In the genomic region with DNA sequence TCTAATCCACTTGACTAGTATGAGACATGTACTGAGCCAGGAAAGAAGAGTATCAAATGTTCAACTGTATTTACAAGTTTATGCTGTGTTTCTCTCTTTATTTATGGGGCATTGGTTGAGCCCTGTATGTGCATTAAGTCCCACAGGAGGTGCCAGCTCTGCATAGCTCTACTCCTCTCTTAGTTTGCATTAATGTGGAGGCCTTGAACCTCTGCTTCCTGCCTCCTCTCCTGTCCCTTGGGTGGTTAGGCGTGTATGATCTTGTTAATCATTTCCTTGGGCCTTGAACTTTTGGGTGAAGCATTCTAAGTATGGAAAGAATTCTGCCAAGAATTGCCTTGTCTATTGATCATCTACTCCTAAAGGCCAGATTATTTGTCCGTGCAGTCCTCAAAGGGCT, we compare ENCODE assay signal across 25 mouse cellular contexts.
"Had no signal": no experiment of that assay in that cellular context is flagged by ENCODE, and none has a peak within 500 bp of the region (broad histone marks: within the 10 kb centered on the region; RNA-seq: fewer than 3 reads in every experiment).

No protein-coding gene starts in this region.

- ATAC-seq: forebrain, embryonic 16.5 days; hindbrain, embryonic 16.5 days; inflammation-experienced regulatory T-cells, adult 6 months; intestine, embryonic 15.5 days; intestine, postnatal 0 days; liver, postnatal 0 days had no signal

- H3K36me3 ChIP-seq: heart, embryonic 10.5 days; heart, embryonic 12.5 days; hindbrain, embryonic 10.5 days; hindbrain, embryonic 12.5 days; intestine, embryonic 15.5 days; limb, embryonic 10.5 days; limb, embryonic 12.5 days; liver, embryonic 13.5 days; liver, embryonic 15.5 days had no signal

- H3K4me2 ChIP-seq: heart, embryonic 12.5 days; hindbrain, embryonic 12.5 days; hindbrain, embryonic 14.5 days; intestine, embryonic 15.5 days; limb, embryonic 12.5 days; liver, embryonic 11.5 days; liver, embryonic 13.5 days; liver, embryonic 15.5 days had no signal

- H3K4me3 ChIP-seq: gastrocnemius, adult 2 months; heart, embryonic 10.5 days; heart, embryonic 12.5 days; hindbrain, embryonic 10.5 days; hindbrain, embryonic 12.5 days; intestine, embryonic 15.5 days; layer of hippocampus, adult 2 months; left cerebral cortex, adult 2 months; limb, embryonic 10.5 days; limb, embryonic 12.5 days; liver, embryonic 13.5 days; liver, embryonic 15.5 days had no signal

- H3K27ac ChIP-seq: gastrocnemius, adult 2 months; heart, embryonic 10.5 days; hindbrain, embryonic 10.5 days; hindbrain, embryonic 12.5 days; hindbrain, embryonic 14.5 days; intestine, embryonic 15.5 days; layer of hippocampus, adult 2 months; left cerebral cortex, adult 2 months; limb, embryonic 10.5 days; limb, embryonic 12.5 days; liver, embryonic 13.5 days; liver, embryonic 15.5 days had no signal

- H3K4me1 ChIP-seq: heart, embryonic 10.5 days; hindbrain, embryonic 10.5 days; hindbrain, embryonic 12.5 days; intestine, embryonic 15.5 days; limb, embryonic 10.5 days; limb, embryonic 12.5 days; liver, embryonic 13.5 days; liver, embryonic 15.5 days had no signal

- DNase-seq: gastrocnemius, adult 2 months; gastrocnemius, postnatal 10 days; gastrocnemius, postnatal 25 days; heart, adult 18-20 months; heart, postnatal 10 days; heart, postnatal 4 days; liver; liver, embryonic 13.5 days; liver, postnatal 0 days had no signal

- H3K27me3 ChIP-seq: heart, embryonic 12.5 days; hindbrain, embryonic 12.5 days; intestine, embryonic 15.5 days; limb, embryonic 12.5 days; liver, embryonic 13.5 days; liver, embryonic 15.5 days had no signal

- H3K9ac ChIP-seq: heart, embryonic 12.5 days; hindbrain, embryonic 12.5 days; hindbrain, embryonic 14.5 days; intestine, embryonic 15.5 days; limb, embryonic 12.5 days; liver, embryonic 13.5 days; liver, embryonic 15.5 days; liver, postnatal 0 days had no signal

- H3K9me3 ChIP-seq: heart, embryonic 10.5 days; heart, embryonic 12.5 days; hindbrain, embryonic 10.5 days; hindbrain, embryonic 12.5 days; intestine, embryonic 15.5 days; limb, embryonic 10.5 days; limb, embryonic 12.5 days; liver, embryonic 13.5 days; liver, embryonic 15.5 days had no signal
